Mouse (Mus musculus) lung, postnatal 14 days (tissue): Measurements from ENCODE around the gene Cygb.

Source experiments
- DNase-seq: peaks from one replicate; pipeline ENCODE4 v3.0.0; 2021

The Cygb gene

DNA sequence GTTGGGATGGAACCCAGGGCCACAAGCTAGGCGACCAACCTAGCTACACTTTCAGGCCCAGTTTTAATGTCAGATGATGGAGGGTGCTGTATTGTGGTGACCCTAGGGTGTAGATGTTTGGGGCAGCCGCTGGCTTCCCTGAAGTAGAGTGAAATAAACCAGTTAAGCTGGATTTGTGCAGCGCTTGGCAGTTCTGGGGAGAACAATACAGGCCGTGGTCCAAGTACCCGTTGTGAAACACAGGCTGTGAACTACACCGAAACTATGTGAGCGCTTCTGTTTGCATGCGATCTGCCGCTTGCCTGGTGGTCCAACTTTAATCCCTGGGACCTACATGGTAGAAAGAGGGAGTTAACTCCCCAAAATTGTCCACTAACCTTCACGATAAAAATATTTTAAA, 21.2 kb downstream of the Cygb start:
- DNase-seq: peak; percentile 52

DNA sequence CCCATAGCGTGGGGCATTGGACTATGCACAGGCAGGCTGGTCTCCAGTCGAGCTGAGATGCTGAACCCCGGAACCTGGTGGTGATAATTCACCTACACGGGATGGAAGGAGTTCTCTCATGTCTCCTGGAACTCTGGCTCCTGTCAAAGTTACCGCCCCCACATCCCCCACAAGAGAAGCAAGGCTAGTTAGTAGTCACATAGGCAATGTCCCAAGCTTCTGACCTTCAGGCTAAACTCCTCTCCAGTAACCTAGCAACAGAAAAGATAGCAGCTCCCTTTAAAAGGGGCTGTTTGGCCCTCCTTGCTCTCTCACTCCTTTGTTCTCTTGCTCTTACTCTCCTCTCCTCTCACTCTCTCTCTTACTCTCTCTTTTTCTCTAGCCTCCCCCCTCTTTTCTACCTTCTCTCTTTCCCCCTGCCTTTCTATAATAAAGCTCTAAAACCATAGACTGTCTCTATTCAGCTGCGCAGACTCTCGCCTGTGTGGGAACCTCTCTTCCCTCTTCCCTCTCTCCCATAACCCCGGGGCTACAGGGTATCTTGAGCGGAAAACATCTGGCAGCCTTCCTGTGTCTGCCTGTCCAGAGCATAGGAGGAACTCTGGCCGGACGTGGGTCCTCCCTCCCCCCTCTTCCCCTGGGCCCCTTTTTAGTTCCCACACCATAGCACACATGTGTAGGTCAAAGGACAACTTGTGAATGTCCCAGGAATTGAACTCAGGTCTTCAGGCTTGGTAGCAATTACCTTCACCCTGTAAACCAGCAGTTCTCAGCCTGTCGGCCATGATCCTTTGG, 23.7 kb downstream of the Cygb start:
- DNase-seq: no peak

DNA sequence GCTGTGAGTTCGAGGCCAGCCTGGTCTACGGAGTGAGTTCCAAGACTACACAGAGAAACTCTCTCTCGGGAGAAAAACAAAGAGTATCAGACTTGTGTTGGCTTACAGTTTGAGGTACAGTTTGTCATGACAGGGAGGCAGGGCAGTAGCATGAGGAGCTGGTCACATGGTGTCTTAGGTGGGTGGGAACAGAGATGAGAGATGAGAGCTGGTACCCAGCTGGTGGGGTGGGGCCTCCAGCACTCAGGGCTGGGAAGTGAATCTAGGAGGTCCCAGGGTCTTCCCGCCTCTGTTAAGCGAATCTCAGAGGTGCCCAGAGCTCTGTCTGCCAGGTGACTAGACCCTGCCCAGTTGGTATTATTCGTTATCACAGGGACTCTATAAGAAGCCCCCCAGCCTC, 24.6 kb downstream of the Cygb start:
- no peak for DNase-seq

DNA sequence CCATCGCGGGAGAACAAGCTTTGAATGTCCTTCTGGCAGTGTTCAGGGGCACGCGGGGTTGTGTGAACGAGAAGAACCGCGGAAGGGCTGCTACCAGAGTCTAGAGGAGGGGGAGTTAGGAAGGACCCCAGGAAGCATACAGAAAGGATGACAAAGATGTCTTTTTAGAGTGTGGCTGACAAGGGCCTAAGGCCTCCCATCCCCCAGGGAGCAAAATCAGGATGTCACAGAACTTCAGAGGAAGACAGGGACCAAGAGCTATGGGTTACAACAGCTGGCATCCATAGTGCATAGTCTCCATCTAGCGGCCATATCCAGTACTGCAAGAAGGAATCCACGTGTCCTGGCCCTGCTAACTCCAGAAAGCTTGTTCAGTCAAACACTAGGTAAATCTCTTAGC, 25.4 kb downstream of the Cygb start:
- DNase-seq: peak; percentile 94

DNA sequence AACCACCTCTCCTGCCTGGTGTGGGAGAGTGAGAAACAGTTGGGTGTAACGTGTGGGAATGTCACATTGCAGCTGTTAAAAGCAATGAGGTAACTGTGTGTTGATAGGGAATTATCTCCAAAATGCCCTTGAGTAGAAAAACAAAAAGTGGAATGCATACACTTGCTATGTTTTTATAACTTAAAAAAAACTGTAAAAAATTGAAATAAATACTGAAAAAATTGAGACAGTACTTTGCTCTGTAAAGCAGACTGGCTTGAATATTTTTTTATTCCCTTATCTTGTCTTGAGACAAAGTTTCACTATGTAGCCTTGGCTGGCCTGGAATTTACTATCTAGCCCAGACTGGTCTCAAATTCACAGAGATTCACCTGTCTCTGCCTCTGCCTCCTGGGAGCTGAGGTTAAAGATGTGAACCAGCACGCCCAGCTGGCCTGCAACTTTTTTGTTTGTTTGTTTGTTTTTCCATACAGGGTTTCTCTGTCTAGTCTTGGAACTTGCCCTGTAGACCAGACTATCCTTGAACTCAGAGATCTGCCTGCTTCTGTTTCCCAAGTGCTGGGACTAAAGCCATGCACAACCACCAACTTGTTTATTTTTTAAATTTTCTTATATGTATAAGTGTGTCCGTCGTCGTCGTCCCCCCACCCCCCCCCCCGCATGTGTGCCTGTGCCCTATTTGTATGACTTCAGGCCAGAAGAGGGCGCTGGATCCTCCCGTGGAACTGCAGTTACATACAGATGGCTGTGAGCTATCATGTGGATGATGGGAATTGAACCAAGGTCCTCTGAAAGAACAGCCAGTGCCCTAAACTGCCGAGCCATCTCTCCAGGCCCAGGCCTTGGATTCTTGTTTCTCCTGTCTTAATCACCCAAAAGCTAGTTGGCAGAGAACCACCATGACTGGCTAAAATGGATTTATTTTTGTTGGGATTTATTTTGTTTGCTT, 26.8 kb downstream of the Cygb start:
- peak; percentile 70 for DNase-seq

DNA sequence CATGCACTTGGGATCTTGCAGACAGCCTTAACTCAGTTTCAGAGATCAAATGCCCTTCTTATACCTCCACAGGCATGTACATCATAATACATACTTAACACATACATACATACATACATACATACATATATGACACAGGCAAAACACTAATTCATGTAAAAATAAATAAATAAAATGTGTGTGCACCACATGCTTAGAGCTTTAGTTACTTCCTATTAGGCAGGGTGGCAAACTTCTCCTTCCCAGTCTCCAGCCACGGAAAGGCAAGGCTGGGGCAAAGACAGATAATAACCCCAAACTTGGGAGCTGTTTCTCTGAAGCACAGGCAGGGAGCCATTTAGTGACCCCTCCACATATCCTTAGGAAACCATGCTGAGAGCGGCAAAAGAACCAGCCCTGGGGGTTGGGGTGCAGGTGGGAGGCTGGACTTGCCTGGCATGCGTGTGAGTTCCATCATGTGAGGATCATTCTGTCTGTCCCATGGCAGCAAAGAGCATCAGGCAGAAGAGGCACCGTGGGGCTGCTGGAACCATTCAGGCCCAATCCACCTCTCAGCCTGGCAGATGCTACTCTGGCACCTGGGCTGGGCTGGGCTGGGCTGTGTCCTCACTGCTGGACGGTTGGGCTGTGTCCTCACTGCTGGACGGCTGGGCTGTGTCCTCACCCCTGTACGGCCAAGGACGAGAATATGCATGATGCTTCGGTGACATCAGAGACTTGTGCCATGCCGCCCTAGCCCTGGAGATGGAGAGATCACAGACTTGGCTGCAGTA, 27.6 kb downstream of the Cygb start, which contains the start of gene Rhbdf2:
Gene Rhbdf2 (minus strand): TSS at position 721 of the 773 bp plus-strand sequence.
- DNase-seq: no peak

DNA sequence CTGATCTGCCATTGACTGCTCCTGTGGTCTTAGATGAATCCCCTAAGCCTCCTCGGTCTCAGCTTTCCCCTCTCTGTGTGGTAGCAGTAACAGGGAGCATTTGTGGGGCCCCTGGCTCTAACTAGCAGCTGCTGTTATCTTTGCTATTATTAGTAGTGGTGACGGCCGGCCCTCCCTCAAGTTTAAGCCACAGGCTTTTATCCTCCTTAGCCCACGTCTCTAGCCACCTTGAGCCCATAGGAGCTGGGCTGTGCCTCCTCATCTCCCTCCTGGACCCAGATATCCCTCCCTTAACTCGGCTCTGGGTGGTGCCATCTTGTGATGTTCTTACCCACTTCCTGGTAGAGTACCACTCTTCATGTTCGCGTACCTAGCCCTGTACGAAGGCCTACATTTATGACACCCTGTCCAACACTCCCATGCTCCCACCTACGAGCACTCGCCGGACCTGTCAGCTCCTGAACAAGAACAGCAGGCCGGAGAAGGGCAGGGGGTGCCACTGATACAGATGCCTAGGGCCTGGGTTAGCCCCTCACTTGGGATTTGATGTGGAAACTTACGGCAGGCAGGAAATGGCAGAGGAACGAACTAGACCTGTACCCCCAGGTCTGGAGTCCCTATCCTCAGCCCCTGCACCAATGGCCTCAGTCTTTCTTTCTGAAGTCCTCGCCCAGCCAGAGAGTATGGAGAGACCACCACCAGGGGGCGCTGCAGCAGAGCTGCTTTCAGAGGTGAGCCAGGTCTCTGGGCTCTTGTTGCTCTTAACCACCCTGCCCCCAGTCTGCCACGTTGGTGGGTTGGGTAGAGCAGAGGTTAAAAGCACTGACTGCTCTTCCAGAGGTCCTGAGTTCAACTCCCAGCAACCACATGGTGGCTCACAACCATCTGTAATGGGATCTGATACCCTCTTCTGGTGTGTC, 28.8 kb downstream of the Cygb start:
- peak; percentile 72 for DNase-seq

DNA sequence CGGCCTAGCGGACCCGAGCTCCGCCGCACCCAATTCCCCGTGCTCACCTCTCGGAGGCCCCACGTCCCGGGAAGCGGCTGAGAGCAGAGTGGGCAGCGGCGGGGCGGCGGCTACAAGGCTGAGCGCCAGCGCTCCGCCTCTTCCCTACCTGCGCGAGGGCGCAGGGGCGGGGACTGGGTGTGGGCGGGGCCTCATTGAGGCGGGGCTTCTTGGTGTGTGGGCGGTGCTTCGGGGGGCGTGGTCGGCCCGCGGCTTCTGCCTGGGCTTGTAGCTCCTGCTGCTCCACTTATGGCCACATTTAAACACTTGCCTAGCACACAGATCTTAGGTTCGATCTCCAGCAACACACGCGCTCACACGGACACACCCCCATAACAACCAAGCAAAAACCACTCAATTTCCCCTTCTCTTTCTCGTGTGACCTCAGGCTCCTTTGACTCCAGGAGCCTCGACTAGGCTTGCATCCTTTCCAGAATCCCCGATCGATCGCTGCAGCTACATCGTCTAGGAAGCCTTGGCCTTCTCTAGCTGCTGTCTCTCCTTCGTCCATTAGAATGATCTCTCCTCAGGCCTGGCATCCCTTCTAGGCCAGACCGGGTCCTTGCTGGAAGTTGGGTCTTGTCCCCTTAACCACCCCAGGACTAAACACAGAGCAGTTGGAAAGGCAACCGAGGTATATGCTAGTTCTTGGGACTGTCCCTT, 29.8 kb downstream of the Cygb start:
- peak; percentile 88 for DNase-seq

DNA sequence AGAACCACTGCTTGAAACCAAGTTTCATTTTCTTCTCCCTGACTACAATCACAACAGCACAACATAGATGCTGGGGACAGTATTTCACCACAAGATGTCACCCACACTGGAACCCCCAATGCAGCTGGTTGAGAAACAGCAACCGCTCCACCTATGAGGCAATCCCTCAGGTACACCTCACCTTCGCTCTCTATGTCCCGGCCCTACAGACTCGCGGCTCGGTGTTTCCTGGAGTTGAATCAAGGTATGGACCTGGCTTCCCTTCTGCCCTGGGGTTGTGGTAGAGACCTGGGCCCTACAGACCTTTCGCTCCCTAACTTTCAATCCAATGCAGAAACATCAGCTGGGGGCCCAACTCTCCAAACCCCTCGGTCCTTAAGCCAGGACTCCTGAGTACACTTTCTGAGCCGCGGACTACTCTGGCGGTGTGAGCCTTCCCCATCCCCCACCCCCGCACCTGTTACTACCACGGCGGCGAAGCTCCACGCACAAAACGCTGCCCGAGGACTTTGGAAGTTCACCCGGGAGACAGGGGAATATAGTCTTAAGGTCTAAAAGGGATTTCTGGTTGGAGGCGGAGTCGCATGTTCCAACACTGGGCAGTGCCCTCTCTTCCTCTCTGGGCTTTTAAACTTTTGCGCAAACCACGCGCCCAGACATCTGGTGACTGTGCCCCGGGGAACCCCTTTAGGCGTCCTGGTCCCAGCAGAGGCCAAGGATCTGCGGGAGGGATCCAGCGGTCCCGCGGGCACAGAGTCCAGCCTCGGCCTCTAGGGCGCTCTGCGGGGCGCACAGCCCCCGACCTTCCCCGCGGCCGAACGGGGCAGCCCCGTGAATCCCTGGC, 30.6 kb downstream of the Cygb start:
- DNase-seq: no peak

DNA sequence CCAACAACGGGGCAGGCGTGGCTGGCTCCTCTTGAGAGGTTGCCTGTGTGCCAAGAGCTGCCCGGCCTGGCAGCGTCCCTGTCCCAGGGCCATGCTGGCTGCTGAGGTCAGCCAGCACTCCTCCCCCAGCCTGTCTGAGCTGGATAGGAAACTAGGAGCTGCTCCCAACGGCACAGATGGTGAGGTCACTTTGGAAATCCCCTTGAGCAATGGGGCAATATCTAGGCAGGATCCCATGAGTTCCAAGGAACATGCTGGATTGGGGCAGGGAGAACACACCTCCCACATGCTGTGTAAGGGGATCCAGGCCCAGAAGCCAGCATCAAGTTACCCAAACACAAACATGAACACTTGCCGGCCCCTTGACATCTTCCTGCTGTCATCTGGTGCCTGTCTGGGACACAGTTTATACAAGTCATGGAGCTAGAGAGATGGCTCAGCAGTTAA, 32.8 kb downstream of the Cygb start:
- peak; percentile 88 for DNase-seq

DNA sequence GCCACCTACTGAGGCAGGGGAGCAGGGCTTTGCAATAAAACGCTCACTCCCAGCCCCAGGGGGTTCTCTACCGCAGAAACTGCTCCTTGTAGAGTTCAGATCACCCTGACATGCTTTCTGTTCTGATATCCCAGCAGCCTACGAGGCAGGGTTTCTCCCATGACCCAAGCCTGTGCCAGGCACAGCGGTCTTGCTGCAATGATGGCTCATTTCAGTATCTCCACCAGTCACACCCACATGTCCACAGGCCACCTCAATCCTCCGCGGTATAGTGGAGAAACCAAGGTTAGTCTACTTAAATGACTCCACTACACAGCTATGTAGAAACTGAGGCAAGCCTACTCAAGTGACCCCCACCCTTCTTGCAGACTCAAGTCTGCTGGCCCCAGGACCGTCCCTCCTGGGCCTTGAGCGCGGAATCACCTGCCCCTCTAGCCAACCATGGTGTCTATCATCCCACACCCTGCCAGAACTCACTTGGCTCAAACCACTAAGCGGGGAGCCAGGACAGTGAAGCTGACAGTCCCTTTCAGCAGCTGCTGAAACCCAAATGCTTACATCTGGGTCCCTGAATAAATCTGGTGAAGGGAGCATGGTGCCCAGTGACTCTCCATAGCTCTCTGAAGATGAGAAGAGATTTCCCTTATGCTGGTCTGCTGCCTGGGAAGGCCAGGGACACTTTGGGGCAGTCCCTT, 33.4 kb downstream of the Cygb start:
- DNase-seq: peak; percentile 33

DNA sequence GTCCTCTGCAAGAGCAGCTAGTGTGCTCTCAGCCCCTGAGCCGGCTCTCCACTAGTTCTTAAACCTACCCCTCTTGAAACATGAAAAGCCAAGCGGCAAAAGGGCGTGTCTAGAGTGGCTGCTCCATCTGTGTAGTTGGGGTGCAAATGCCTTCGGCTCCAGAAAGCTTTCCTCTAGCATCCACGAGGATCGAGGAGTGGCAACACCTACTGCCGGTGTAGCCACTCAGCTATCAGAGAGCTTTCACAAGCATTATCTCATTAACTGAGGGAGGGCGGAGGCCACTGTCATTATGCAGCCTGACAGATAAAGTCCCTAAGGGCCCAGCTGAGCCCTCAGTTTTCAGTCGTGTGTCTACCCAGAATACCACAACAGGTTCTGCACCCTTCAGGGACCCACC, 34.0 kb downstream of the Cygb start:
- DNase-seq: peak; percentile 60

DNA sequence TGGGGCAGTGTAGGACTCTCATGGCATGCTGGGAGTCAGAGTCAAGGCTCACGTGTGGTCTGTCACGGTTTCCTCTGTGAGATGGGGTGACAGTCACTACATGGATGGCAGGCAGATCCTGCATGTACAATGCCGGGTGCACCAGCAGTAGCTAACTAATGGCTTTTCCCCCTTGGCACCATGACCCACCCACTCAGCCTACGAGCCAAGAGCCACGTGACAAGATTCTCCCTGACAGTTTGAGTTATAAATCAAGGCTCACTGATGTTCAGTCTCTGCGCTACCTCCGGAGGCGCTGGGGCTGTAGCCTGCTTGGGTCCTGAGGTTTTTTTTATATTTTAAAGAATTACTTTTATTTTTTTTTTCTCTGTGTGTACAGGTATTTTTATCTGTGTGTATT, 34.6 kb downstream of the Cygb start:
- DNase-seq: no peak

DNA sequence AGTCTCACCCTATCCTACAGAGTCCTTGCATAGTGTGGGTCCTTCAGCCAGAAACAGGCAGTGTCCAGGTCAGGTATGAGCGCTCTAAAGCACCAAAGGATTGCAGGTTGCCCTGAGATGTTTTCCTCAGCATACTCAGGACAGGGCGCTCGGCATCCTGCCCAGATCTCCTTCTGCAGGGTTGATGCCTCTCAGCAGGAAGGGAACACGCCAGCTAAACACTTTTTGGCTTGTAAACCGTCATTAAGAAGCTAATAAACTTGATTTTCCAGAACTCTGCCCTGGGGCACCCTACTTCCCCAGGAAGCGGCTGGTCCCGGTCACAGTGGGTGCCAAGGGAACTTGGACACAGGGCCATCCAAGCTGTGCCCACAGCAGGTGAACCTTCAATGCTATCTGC, 35.0 kb downstream of the Cygb start:
- peak; percentile 80 for DNase-seq

DNA sequence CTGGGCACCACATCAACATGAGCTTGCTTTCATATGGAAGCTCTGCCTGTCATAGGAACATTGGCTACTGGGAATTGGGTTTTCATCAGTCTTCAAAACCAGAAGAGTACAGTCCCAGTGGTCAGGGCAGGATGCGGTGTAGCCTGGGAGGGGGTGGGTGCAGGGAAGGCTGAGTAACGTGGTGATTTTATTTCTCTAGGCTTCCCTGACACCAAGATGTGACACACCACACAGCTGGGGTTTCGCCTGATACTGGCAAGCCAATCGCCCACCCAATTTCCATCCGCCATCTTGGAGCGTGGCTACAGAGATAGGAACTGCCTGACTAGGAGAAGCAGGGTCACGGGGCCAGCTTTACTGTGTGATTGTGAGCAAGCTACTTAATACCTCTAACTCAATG, 35.4 kb downstream of the Cygb start:
- DNase-seq: no peak

DNA sequence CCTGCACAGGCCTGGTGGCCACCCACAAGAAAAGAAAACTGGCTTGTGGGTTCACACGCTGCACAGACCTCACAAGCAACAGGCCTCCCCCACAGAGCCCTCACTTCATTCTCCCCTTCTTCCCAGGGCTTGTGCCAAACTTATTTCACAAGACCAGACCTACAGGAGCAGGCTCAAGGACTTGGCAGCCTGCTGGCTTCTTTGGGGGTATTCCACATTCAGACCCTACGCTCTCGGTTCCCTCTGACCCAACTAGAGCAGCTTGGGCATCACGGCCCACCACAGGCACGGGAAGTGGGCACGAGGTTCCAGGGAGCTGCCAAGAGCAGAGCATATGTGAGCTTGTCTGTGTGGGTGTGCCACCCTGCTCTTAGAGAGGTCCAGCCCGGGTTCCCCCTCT, 36.5 kb downstream of the Cygb start:
- DNase-seq: peak; percentile 57

DNA sequence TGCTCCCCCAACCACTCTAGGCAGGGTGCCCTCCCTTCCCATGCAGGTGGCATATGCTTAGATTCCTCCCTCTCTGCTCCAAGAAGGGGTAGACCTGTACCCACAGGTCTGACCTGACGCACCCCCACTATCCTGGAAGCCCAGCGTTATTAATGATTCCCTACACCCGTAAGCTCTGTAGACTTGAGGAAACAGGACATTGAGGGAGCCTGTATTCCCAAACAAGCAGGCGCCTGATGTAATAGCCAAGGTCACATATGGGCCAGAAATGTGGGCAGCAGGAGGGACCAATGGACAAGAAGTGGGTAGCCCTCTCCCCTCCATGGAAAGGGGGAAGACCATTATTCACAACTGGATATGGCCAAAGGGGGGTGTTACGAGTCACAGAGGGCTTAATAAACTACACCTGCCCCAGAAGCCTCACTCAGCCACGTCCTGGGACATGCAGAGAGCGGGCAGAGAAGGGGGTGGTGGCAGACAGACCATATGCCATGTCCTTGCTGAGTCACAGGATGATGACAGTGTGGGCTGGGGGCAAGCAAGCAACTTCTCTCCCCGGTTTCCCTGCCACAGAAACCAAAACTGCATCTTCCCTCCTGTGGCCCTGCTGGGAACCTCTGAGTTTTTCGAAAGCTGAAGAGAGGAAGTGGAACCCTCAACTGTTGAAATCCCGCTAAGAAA, 37.5 kb downstream of the Cygb start:
- DNase-seq: no peak

DNA sequence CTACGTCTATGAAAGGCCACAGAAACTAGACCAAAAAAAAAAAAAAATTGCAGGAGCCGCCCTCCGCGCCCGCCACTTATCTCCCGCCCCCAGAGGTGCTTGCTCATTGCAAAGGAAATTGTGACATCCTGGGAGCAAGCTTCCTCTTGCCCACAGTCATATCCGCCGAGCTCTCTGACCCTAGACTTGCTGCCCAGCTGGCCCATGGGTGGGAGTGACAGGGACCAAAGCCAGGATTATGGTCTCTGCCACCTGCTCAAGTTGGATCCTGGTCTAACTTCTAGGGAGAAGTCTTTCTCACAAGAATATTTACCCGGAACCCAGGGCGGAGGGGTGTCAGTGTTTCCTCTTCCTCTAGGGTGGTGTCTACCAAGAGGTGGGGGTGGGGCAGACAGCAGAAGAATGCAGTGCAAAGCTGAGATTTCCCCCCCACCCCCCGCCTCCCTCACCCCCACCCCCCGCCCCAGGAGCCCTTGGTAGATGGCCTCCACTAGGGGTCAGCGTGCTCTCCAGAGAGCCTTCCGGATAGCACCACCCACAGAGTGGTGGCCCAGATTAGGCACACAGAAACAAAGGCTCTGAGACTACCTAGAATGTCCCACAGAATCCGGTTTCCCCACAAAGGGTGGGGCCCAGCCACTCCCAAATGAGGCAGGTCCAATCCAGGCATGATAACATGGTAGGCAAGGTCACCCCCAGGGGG, 38.2 kb downstream of the Cygb start:
- peak; percentile 74 for DNase-seq
